Mouse (Mus musculus) intestine, embryonic 15.5 days (tissue): Measurements from ENCODE around the gene Rapsn. TPM values are rescaled to one million over a fixed set of nuclear protein-coding genes. Genes with fewer than 3 reads are reported as not detected.
"Not testable (repeated sequence)": the region's sequence is repeated elsewhere in the genome, so short reads cannot be mapped to it uniquely, and the experiment has no call there.

Source experiments
- ATAC-seq: fragments of 200-750 bp; cut with Nextera tagmentation; 2 replicates; pipeline ENCODE4 v1.8.0; 2017; ENCODE audit warnings: moderate TSS enrichment, moderate library complexity
- H3K27ac ChIP-seq: fragments of 300-500 bp; sonication (generic); 2 replicates; pipeline ENCODE4 v1.5.1; 2015; ENCODE audit warnings: mild to moderate bottlenecking, inconsistent platforms
- H3K27me3 ChIP-seq: fragments of 300-500 bp; sonication (generic); replicated peaks from 2 replicates; pipeline ENCODE4 v1.6.1; 2015; ENCODE audit warnings: inconsistent platforms
- H3K36me3 ChIP-seq: fragments of 300-500 bp; sonication (generic); 2 replicates; pipeline ENCODE4 v1.6.1; 2015; ENCODE audit warnings: inconsistent platforms
- H3K4me1 ChIP-seq: fragments of 300-500 bp; sonication (generic); replicated peaks from 2 replicates; pipeline ENCODE4 v1.6.1; 2015; ENCODE audit warnings: inconsistent platforms
- H3K4me2 ChIP-seq: fragments of 300-500 bp; sonication (generic); replicated peaks from 2 replicates; pipeline ENCODE4 v1.6.1; 2015; ENCODE audit warnings: mild to moderate bottlenecking, inconsistent platforms
- H3K4me3 ChIP-seq: fragments of 300-500 bp; sonication (generic); replicated peaks from 2 replicates; pipeline ENCODE4 v1.5.1; 2015; ENCODE audit warnings: inconsistent platforms
- H3K9ac ChIP-seq: fragments of 300-500 bp; sonication (generic); 2 replicates; pipeline ENCODE4 v1.6.1; 2015; ENCODE audit warnings: inconsistent platforms
- H3K9me3 ChIP-seq: fragments of 300-500 bp; sonication (generic); 2 replicates; pipeline ENCODE4 v1.6.1; 2016; ENCODE audit warnings: inconsistent platforms
- WGBS: fragments of 180-500 bp; shearing (Covaris S2); methylation state at CpG from one replicate; pipeline ENCODE4 v1.1.7; 2015; 5-methylcytosine and 5-hydroxymethylcytosine counted together
- polyA plus RNA-seq: library from polyadenylated mRNA; unstranded; fragments of >200 nt; fragmentation: Nextera tagmentation; extraction: Ambion mirVana; gene quantifications from 2 replicates; pipeline ENCODE4 v1.2.1, GENCODE M21; 2015

Gene Rapsn
- polyA plus RNA-seq, 1 experiment from 2014 or later: 1.2 TPM

DNA sequence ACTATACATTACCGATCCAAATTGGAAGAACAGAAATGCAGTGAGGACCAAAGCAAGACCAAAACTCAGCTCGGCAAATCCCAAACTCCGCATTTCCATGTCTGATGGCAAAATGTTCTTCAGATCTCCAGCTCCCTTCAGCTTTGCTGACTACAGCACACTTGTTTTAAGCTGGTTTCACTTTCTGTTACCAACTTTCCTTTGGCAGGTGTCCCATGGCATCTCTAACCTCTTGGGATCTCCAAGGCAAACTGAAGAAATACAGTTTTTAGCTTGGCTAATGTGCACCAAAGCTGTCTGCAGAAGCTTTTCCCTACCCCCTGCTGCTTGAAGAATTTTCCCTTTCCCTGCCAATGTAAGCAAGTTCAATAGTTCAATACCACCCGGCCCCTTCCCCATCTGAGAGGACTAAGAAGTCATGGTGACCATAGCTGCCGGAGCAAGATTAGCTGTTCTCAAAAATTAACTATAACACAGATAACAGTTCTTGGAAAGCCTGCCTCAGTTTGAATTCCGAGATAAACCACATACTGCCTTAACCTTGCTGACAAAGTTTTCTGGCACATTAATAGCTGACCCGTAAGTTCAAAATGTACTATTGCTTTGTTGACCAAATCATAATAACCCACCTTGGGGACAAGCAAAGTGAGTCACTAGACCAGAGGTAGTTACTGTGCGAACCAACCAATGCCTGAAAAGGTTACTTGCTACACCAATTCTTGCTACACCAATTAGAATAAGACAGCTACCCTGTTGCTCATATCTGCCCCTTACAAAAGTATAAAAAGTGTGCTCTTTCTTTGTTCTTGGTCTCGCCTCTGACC, 7.8 kb upstream of the Rapsn start:
- no peaks in the 10 kb centered on the region for H3K27me3 ChIP-seq
- no peak overlapping the region for H3K4me3 ChIP-seq
- no peaks in the 10 kb centered on the region for H3K36me3 ChIP-seq
- no peak overlapping the region for H3K9ac ChIP-seq
- no peaks in the 10 kb centered on the region for H3K4me1 ChIP-seq
- no peaks in the 10 kb centered on the region for H3K9me3 ChIP-seq
- ATAC-seq: no peak; the same call in 1 of the 2 replicates
- no peak overlapping the region for H3K4me2 ChIP-seq
- no peak overlapping the region for H3K27ac ChIP-seq
- 87% methylated on average over 9 of the region's 9 CpGs for WGBS

GRCm38 (mm10) chr2:91031216-91031615, 4.2 kb upstream of the Rapsn start:
- Histone ChIP-seq H3K4me1 (no peaks in the 10 kb centered on the region), H3K4me2 (no peak overlapping the region), H3K9me3 (no peaks in the 10 kb centered on the region), H3K9ac (no peak overlapping the region), H3K27me3 (no peaks in the 10 kb centered on the region), H3K4me3 (no peak overlapping the region), H3K36me3 (no peaks in the 10 kb centered on the region), H3K27ac (no peak overlapping the region)
- WGBS: 87% methylated on average over 4 of the region's 4 CpGs
- ATAC-seq: no peak

DNA sequence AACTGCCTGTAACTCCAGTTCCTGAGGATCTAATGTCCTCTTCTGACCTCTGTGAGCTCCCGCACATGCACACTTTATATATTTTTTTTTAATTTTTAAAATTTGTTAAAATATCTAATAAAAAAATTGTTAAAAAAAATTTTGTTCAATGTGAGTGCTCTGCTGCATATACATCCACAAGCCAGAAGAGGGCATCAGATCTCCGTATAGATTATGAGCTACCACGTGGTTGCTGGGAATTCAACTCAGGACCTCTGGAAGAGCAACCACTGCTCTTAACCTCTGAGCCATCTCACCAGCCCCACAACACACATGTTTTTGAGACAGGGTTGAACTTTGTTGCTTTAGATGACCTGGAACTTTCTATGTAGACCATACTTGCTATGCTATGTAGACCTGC, 2.4 kb upstream of the Rapsn start:
- no peak for ATAC-seq
- Histone ChIP-seq H3K27ac (no peak overlapping the region), H3K27me3 (no peaks in the 10 kb centered on the region), H3K4me2 (no peak overlapping the region), H3K36me3 (no peaks in the 10 kb centered on the region), H3K4me3 (no peak overlapping the region), H3K9me3 (no peaks in the 10 kb centered on the region), H3K9ac (no peak overlapping the region), H3K4me1 (no peaks in the 10 kb centered on the region)
- WGBS: 22% methylated on average over 3 of the region's 3 CpGs

- H3K4me3 ChIP-seq: no peak overlapping the region
- 78% methylated on average over 8 of the region's 8 CpGs for WGBS
- ATAC-seq: no peak
- H3K36me3 ChIP-seq: no peaks in the 10 kb centered on the region
- no peak overlapping the region for H3K4me2 ChIP-seq
- H3K27me3 ChIP-seq: no peaks in the 10 kb centered on the region
- no peak overlapping the region for H3K27ac ChIP-seq
- H3K9me3 ChIP-seq: no peaks in the 10 kb centered on the region
- H3K9ac ChIP-seq: no peak overlapping the region
- no peaks in the 10 kb centered on the region for H3K4me1 ChIP-seq
These were observed 6.4 kb downstream of the Rapsn start for GRCm38 (mm10) chr2:91041786-91042185.

DNA sequence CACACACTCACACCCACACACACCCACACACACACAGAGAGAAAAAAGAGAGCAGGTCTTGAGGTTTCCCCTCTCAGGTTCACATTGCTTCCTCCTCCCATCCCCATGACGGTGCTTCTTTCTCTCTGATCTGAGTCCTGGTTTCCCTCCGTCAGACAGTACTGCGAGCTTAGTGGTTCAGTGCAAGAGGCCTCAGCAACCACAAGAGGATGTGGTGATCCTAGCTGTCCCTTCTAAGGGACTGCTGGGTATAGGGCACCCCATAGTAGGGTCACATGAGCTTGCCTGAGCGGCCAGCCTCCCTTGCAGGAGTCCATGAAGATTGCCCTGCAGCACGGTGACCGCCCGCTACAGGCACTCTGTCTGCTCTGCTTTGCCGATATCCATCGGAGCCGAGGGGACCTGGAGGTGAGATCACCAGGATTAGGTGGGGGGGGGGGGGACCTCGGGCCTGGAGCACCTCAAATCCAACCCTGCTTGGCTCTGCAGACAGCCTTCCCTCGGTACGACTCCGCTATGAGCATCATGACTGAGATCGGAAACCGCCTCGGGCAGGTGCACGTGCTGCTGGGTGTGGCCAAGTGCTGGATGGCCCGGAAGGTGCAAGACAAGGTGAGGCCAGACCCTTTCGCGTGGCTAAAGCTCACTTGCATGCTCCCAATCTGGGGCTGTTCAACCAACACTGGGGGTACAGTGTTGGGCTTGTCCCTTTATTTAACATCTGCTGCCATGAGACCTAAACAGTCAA, 7.4 kb downstream of the Rapsn start:
- ATAC-seq: no peak
- Histone ChIP-seq H3K27ac (no peak overlapping the region), H3K9ac (no peak overlapping the region), H3K4me1 (no peaks in the 10 kb centered on the region), H3K36me3 (no peaks in the 10 kb centered on the region), H3K4me3 (no peak overlapping the region), H3K27me3 (no peaks in the 10 kb centered on the region), H3K9me3 (no peaks in the 10 kb centered on the region), H3K4me2 (no peak overlapping the region)
- 73% methylated on average over 21 of the region's 21 CpGs for WGBS

GRCm38 (mm10) chr2:91044727-91045126, 9.3 kb downstream of the Rapsn start:
- no peaks in the 10 kb centered on the region for H3K4me1 ChIP-seq
- 78% methylated on average over 13 of the region's 13 CpGs for WGBS
- H3K9me3 ChIP-seq: no peaks in the 10 kb centered on the region
- no peak for ATAC-seq
- no peaks in the 10 kb centered on the region for H3K36me3 ChIP-seq
- no peak overlapping the region for H3K9ac ChIP-seq
- H3K27ac ChIP-seq: no peak overlapping the region
- no peak overlapping the region for H3K4me2 ChIP-seq
- H3K27me3 ChIP-seq: no peaks in the 10 kb centered on the region
- H3K4me3 ChIP-seq: no peak overlapping the region

DNA sequence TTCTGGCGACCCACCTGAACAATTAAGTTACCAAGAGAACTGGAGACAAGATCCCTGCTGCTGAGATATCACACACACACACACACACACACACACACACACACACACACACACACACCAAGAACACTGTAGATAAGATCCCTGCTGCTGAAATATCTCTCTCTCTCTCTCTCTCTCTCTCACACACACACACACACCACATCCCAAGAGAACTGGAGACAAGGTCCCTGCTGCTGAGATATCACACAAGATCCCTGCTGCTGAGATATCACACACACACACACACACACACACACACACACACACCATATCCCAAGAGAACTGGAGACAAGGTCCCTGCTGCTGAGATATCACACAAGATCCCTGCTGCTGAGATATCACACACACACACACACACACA, 10.4 kb downstream of the Rapsn start:
- WGBS: 88% methylated on average over 1 of the region's 1 CpGs
- not testable (repeated sequence) for H3K9me3 ChIP-seq, H3K27ac ChIP-seq, H3K27me3 ChIP-seq, H3K36me3 ChIP-seq, ATAC-seq, H3K9ac ChIP-seq, H3K4me1 ChIP-seq, H3K4me3 ChIP-seq, H3K4me2 ChIP-seq

DNA sequence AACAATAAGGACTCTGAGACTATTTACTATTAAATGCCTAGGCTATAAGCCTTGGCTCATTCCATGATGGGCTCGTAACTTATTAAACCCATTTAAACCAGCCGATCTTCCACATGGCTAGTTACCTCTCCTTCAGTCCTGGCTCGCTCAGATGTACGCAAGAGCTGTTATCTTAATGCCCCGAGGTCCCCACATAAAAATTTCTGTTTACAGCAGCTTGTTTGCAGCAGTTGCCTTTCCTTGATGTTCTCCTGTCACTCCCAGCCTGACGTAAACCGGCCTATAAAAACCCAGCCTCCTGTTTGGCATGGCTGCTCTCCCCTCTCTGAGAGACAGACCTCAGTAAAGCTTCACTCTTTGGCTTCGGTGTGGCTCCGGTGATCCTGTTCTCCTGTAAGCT, 11.9 kb downstream of the Rapsn start:
- Histone ChIP-seq H3K4me2 (no peak overlapping the region), H3K9ac (no peak overlapping the region), H3K27me3 (no peaks in the 10 kb centered on the region), H3K4me3 (no peak overlapping the region), H3K9me3 (no peaks in the 10 kb centered on the region), H3K4me1 (no peaks in the 10 kb centered on the region), H3K27ac (no peak overlapping the region), H3K36me3 (no peaks in the 10 kb centered on the region)
- WGBS: 59% methylated on average over 9 of the region's 9 CpGs
- no peak for ATAC-seq

- Histone ChIP-seq H3K27me3 (no peaks in the 10 kb centered on the region), H3K4me1 (peaks cover 7% of the 10 kb centered on the region), H3K4me3 (no peak overlapping the region), H3K9ac (no peak overlapping the region), H3K4me2 (no peak overlapping the region), H3K9me3 (no peaks in the 10 kb centered on the region), H3K27ac (no peak overlapping the region), H3K36me3 (peaks cover 17% of the 10 kb centered on the region)
- no peak for ATAC-seq
- WGBS: 75% methylated on average over 3 of the region's 3 CpGs
These were observed 16.5 kb downstream of the Rapsn start for GRCm38 (mm10) chr2:91051917-91052316.

DNA sequence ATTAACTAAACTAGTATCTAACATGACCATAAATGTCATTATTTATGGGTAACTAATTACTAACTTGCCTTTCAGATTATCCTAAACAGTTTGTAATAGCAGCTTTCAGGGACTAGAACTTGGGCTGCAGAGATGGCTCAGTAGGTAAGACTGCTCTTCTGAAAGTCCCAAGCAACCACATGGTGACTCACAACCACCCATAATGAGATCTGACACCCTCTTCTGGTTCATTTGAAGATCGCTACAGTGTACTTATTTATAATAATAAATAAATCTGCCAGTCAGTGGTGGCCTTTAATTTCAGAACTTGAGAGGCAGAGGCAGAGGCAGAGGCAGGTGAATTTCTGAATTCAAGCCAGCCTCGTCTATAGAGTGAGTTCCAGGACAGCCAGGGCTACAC, 17.3 kb downstream of the Rapsn start:
- Histone ChIP-seq H3K9ac (no peak overlapping the region), H3K9me3 (no peaks in the 10 kb centered on the region), H3K4me2 (no peak overlapping the region), H3K4me1 (peaks cover 7% of the 10 kb centered on the region), H3K27ac (no peak overlapping the region), H3K36me3 (peaks cover 25% of the 10 kb centered on the region), H3K27me3 (no peaks in the 10 kb centered on the region), H3K4me3 (no peak overlapping the region)
- ATAC-seq: no peak
- 60% methylated on average over 2 of the region's 2 CpGs for WGBS

DNA sequence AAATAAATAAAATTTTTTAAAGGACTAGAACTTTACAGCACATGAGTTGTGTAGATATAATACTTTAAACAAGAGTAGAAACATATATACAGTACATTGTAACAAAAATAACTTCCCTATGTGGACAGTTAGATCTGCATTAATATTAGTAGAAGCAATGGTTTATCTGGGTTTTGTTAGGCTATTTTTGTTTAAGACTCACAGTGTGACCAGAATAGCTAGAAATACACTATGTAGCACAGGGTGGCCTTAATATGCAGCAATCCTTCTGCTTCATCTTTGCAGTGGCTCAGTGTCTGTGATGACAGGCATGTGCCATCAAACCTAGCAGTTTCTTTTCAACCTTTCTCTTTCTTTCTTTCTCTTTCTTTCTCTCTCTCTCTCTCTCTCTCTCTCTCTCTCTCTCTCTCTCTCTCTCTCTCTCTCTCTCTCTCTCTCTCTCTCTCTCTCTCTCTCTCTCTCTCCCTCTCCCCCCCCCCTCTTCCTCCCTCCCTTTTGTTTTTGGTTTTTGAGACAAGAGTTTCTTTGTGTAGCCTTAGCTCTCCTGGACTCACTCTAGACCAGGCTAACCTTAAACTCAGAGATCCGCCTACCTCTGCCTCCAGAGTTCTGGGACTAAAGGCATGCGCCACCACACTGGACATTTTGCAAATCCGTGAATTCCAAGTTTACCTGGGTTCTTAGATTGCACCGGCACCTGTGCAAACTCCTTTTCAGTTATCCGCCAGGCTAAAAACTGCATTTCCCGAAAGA, 17.9 kb downstream of the Rapsn start:
- Histone ChIP-seq H3K9ac (peak overlapping the region; percentile 44; the same call in 1 of the 2 replicates), H3K36me3 (peaks cover 30% of the 10 kb centered on the region), H3K4me2 (peak overlapping the region; percentile 86), H3K27me3 (no peaks in the 10 kb centered on the region), H3K27ac (no peak overlapping the region), H3K4me1 (peaks cover 7% of the 10 kb centered on the region), H3K4me3 (peak overlapping the region; percentile 68), H3K9me3 (no peaks in the 10 kb centered on the region)
- ATAC-seq: peak; percentile 74
- 0% methylated on average over 6 of the region's 6 CpGs for WGBS

- peaks cover 36% of the 10 kb centered on the region for H3K36me3 ChIP-seq
- ATAC-seq: peak; percentile 100
- H3K27ac ChIP-seq: peak within 1 kb of the TSS; percentile 77
- peak within 1 kb of the TSS; percentile 86 for H3K4me2 ChIP-seq
- H3K9me3 ChIP-seq: no peaks in the 10 kb centered on the region
- peaks cover 7% of the 10 kb centered on the region for H3K4me1 ChIP-seq
- H3K27me3 ChIP-seq: no peaks in the 10 kb centered on the region
- H3K9ac ChIP-seq: peak within 1 kb of the TSS; percentile 85
- H3K4me3 ChIP-seq: peak within 1 kb of the TSS; percentile 68
- WGBS: under 1% methylated on average over 40 of the region's 40 CpGs
These were observed 18.5 kb downstream of the Rapsn start, which contains the start of gene Psmc3 for GRCm38 (mm10) chr2:91053934-91054382. Gene Psmc3, plus strand, starts transcription at chr2:91054009.
